Mouse (Mus musculus) lung, postnatal 0 days (tissue): ENCODE measurements around the gene Arsa.

ENCODE experiments used
- CTCF ChIP-seq: IDR thresholded peaks from 2 replicates; pipeline ENCODE4 v1.5.1; 2016; ENCODE audit warnings: antibody characterized with exemption, mild to moderate bottlenecking
- EP300 ChIP-seq: IDR thresholded peaks from 2 replicates; pipeline ENCODE4 v1.6.1; 2016; ENCODE audit warnings: antibody characterized with exemption, mild to moderate bottlenecking, control low read depth

DNA sequence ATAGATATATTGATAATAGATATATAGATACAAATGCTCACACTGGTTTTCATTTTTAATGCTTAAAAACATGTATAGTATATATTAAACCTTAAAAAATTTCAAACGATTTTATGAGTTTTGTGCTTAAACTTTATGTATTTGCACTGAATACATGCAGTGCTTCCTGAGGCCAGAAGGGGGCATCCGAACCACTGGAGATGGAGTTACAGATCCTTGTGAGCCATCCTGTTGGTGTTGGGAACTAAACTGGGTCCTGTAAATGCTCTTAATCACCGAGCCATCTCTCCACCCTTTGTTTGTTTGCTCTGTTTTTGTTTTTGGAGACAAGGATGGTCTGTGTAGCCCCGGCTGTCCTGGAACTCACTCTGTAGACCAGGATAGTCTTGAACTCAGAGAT lies 17.7 kb upstream of the Arsa start:
- TF ChIP-seq CTCF (peak; percentile 56), EP300 (no peak)
